Mouse (Mus musculus): ENCODE measurements around the gene Mindy4. TPM values are rescaled to one million over a fixed set of nuclear protein-coding genes. Genes with fewer than 3 reads are reported as not detected.

Mindy4 gene
- 20.0 and 24.2 TPM in 2 replicates for polyA plus RNA-seq (2014; fragmentation: Nextera tagmentation; extraction: Ambion mirVana)

DNA sequence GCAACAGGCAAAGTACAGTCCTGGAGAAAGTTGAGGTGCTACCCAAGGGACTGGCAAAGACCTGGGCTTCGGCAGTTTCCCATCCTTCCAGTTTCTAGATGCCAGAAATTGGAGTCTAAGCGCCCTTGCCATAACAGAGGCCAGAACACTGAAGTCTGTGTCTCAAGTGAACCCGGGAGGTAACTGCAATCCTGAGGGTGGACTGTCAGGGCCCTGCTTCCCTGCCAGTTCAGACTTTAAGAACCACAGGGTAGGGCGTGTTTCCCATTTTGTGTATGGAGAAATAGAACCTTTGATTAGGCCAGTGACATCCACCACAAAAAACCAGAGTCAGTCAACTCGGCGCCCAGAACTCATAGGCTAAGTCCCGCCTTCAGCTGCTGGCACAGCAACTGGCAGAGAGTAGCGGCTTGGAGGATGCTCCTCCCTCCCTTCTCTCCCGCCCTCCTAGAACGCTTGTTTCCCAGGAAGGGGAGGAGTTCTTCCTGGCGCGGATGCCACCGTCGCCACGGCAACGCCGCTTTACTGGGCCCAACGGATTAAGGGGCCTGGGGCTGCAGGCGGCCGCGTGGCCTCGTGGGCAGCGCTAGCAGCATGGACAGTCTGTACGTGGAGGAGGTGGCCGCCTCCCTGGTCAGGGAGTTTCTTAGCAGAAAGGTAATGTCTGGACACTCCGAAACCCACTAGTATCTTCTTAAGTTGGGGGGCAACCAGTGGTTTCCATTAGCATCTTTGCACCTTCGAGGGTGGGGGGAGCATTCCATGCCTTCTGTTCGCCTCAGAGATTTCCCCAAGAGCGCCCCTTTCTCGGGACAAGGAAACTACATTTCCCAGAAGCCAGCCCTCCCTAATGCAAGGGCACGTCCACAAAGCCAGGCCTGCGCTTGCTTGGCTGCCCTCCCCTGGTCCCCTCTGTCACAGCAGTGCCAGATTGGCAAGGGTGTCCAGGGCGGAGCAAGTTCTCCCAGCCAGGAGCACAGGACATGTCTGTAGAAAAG is at the start of gene Mindy4:
Mindy4 (plus strand) TSS at position 471 of the 998 bp plus-strand sequence.
- WGBS: 4% methylated on average over 32 of the region's 33 CpGs
- no peaks in the 10 kb centered on the region for H3K9me3 ChIP-seq (ENCODE audit: control insufficient read depth, low read length)
- no peaks in the 10 kb centered on the region for H3K36me3 ChIP-seq (ENCODE audit: control insufficient read depth, insufficient read depth, low read length)
- DNase-seq (ENCODE audit: low spot score, missing footprints) (peak; percentile 99), ATAC-seq (ENCODE audit: low FRiP score) (peak; percentile 98)
- H3K4me2 ChIP-seq: peak within 1 kb of the TSS; percentile 49
- H3K27ac ChIP-seq (ENCODE audit: low read depth, low read length): peak within 1 kb of the TSS; percentile 64
- peak within 1 kb of the TSS; percentile 55 for H3K9ac ChIP-seq (ENCODE audit: low read length)
- H3K4me3 ChIP-seq (ENCODE audit: low read depth, low read length): peak within 1 kb of the TSS; percentile 28
- no peaks in the 10 kb centered on the region for H3K27me3 ChIP-seq (ENCODE audit: control insufficient read depth, insufficient read depth, low read length)
- peaks cover 8% of the 10 kb centered on the region for H3K4me1 ChIP-seq (ENCODE audit: control insufficient read depth, insufficient read depth, low read length)

GRCm38 (mm10) chr6:55159256-55159655 is 43.9 kb upstream of the Mindy4 start:
- DNase-seq (ENCODE audit: low spot score, missing footprints) (no peak), ATAC-seq (ENCODE audit: low FRiP score) (no peak)
- 45% methylated on average over 1 of the region's 1 CpGs for WGBS
- no peak overlapping the region for H3K27ac ChIP-seq (ENCODE audit: low read depth, low read length)
- H3K4me2 ChIP-seq: no peak overlapping the region
- H3K9me3 ChIP-seq (ENCODE audit: control insufficient read depth, low read length): no peaks in the 10 kb centered on the region
- H3K9ac ChIP-seq (ENCODE audit: low read length): no peak overlapping the region
- no peaks in the 10 kb centered on the region for H3K27me3 ChIP-seq (ENCODE audit: control insufficient read depth, insufficient read depth, low read length)
- no peak overlapping the region for H3K4me3 ChIP-seq (ENCODE audit: low read depth, low read length)
- no peaks in the 10 kb centered on the region for H3K4me1 ChIP-seq (ENCODE audit: control insufficient read depth, insufficient read depth, low read length)
- no peaks in the 10 kb centered on the region for H3K36me3 ChIP-seq (ENCODE audit: control insufficient read depth, insufficient read depth, low read length)

- Histone ChIP-seq H3K9me3 (ENCODE audit: control insufficient read depth, low read length) (no peaks in the 10 kb centered on the region), H3K27ac (ENCODE audit: low read depth, low read length) (no peak overlapping the region), H3K9ac (ENCODE audit: low read length) (no peak overlapping the region), H3K4me2 (no peak overlapping the region), H3K27me3 (ENCODE audit: control insufficient read depth, insufficient read depth, low read length) (no peaks in the 10 kb centered on the region), H3K4me1 (ENCODE audit: control insufficient read depth, insufficient read depth, low read length) (no peaks in the 10 kb centered on the region), H3K36me3 (ENCODE audit: control insufficient read depth, insufficient read depth, low read length) (no peaks in the 10 kb centered on the region), H3K4me3 (ENCODE audit: low read depth, low read length) (no peak overlapping the region)
- no peak for DNase-seq (ENCODE audit: low spot score, missing footprints)
- WGBS: 87% methylated on average over 5 of the region's 5 CpGs
- ATAC-seq (ENCODE audit: low FRiP score): no peak
These were observed 41.8 kb upstream of the Mindy4 start for GRCm38 (mm10) chr6:55161311-55161761.

GRCm38 (mm10) chr6:55163046-55163584 is 40.1 kb upstream of the Mindy4 start:
- no peaks in the 10 kb centered on the region for H3K36me3 ChIP-seq (ENCODE audit: control insufficient read depth, insufficient read depth, low read length)
- DNase-seq (ENCODE audit: low spot score, missing footprints): no peak
- no peak overlapping the region for H3K4me3 ChIP-seq (ENCODE audit: low read depth, low read length)
- no peaks in the 10 kb centered on the region for H3K9me3 ChIP-seq (ENCODE audit: control insufficient read depth, low read length)
- H3K9ac ChIP-seq (ENCODE audit: low read length): no peak overlapping the region
- no peak overlapping the region for H3K27ac ChIP-seq (ENCODE audit: low read depth, low read length)
- WGBS: 81% methylated on average over 8 of the region's 8 CpGs
- H3K4me2 ChIP-seq: no peak overlapping the region
- H3K4me1 ChIP-seq (ENCODE audit: control insufficient read depth, insufficient read depth, low read length): no peaks in the 10 kb centered on the region
- H3K27me3 ChIP-seq (ENCODE audit: control insufficient read depth, insufficient read depth, low read length): no peaks in the 10 kb centered on the region
- ATAC-seq (ENCODE audit: low FRiP score): no peak

GRCm38 (mm10) chr6:55166777-55167463 is 36.3 kb upstream of the Mindy4 start:
- no peaks in the 10 kb centered on the region for H3K4me1 ChIP-seq (ENCODE audit: control insufficient read depth, insufficient read depth, low read length)
- no peak overlapping the region for H3K27ac ChIP-seq (ENCODE audit: low read depth, low read length)
- WGBS: 58% methylated on average over 7 of the region's 7 CpGs
- no peak overlapping the region for H3K9ac ChIP-seq (ENCODE audit: low read length)
- ATAC-seq (ENCODE audit: low FRiP score): peak; percentile 54
- H3K4me3 ChIP-seq (ENCODE audit: low read depth, low read length): no peak overlapping the region
- DNase-seq (ENCODE audit: low spot score, missing footprints): peak; percentile 93
- H3K36me3 ChIP-seq (ENCODE audit: control insufficient read depth, insufficient read depth, low read length): no peaks in the 10 kb centered on the region
- no peaks in the 10 kb centered on the region for H3K27me3 ChIP-seq (ENCODE audit: control insufficient read depth, insufficient read depth, low read length)
- H3K4me2 ChIP-seq: no peak overlapping the region
- H3K9me3 ChIP-seq (ENCODE audit: control insufficient read depth, low read length): no peaks in the 10 kb centered on the region

DNA sequence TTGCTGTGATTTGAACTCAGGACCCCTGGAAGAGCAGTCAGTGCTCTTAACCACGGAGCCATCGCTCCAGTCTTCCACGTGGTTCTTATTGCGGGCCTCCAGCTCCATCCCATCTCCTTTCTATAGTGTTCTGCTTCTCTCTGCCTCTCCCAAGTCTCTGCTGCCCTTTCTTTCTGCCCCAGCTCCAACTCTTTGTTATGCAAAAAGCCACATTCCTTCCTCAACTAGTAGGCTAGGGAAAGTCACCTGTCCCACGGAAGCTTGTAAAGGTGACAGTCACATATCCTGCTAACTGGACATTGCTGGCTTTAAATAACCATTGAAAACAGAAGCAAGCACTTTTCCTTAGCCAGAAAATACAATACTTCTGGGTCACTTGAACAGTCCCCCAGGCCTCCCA is 33.4 kb upstream of the Mindy4 start:
- Histone ChIP-seq H3K9me3 (ENCODE audit: control insufficient read depth, low read length) (no peaks in the 10 kb centered on the region), H3K27ac (ENCODE audit: low read depth, low read length) (no peak overlapping the region), H3K4me1 (ENCODE audit: control insufficient read depth, insufficient read depth, low read length) (peaks cover 10% of the 10 kb centered on the region), H3K4me3 (ENCODE audit: low read depth, low read length) (no peak overlapping the region), H3K27me3 (ENCODE audit: control insufficient read depth, insufficient read depth, low read length) (no peaks in the 10 kb centered on the region), H3K36me3 (ENCODE audit: control insufficient read depth, insufficient read depth, low read length) (no peaks in the 10 kb centered on the region), H3K9ac (ENCODE audit: low read length) (no peak overlapping the region), H3K4me2 (no peak overlapping the region)
- WGBS: 65% methylated on average over 5 of the region's 5 CpGs
- ATAC-seq (ENCODE audit: low FRiP score): no peak
- no peak for DNase-seq (ENCODE audit: low spot score, missing footprints)

- no peaks in the 10 kb centered on the region for H3K36me3 ChIP-seq (ENCODE audit: control insufficient read depth, insufficient read depth, low read length)
- H3K9me3 ChIP-seq (ENCODE audit: control insufficient read depth, low read length): no peaks in the 10 kb centered on the region
- no peak overlapping the region for H3K27ac ChIP-seq (ENCODE audit: low read depth, low read length)
- H3K4me1 ChIP-seq (ENCODE audit: control insufficient read depth, insufficient read depth, low read length): peaks cover 10% of the 10 kb centered on the region
- no peak overlapping the region for H3K4me3 ChIP-seq (ENCODE audit: low read depth, low read length)
- H3K4me2 ChIP-seq: no peak overlapping the region
- WGBS: 58% methylated on average over 4 of the region's 4 CpGs
- H3K27me3 ChIP-seq (ENCODE audit: control insufficient read depth, insufficient read depth, low read length): no peaks in the 10 kb centered on the region
- no peak for ATAC-seq (ENCODE audit: low FRiP score)
- no peak for DNase-seq (ENCODE audit: low spot score, missing footprints)
- no peak overlapping the region for H3K9ac ChIP-seq (ENCODE audit: low read length)
These were observed 31.5 kb upstream of the Mindy4 start for GRCm38 (mm10) chr6:55171638-55172037.

- no peak for DNase-seq (ENCODE audit: low spot score, missing footprints)
These were observed 30.0 kb upstream of the Mindy4 start for GRCm38 (mm10) chr6:55173171-55173570.

More at GRCm38 (mm10) chr6:55173171-55173570, 30.0 kb upstream of the Mindy4 start:
- Histone ChIP-seq H3K27me3 (ENCODE audit: control insufficient read depth, insufficient read depth, low read length) (no peaks in the 10 kb centered on the region), H3K4me1 (ENCODE audit: control insufficient read depth, insufficient read depth, low read length) (peaks cover 10% of the 10 kb centered on the region), H3K9me3 (ENCODE audit: control insufficient read depth, low read length) (no peaks in the 10 kb centered on the region), H3K27ac (ENCODE audit: low read depth, low read length) (no peak overlapping the region), H3K9ac (ENCODE audit: low read length) (no peak overlapping the region), H3K4me3 (ENCODE audit: low read depth, low read length) (no peak overlapping the region), H3K4me2 (no peak overlapping the region), H3K36me3 (ENCODE audit: control insufficient read depth, insufficient read depth, low read length) (no peaks in the 10 kb centered on the region)
- ATAC-seq (ENCODE audit: low FRiP score): no peak
- WGBS: 56% methylated on average over 10 of the region's 10 CpGs
